Mouse (Mus musculus) bone marrow, adult 2 months (tissue): ENCODE data around the gene Slx1b.

Experiments
- CTCF ChIP-seq: fragments of 200-500 bp; IDR thresholded peaks from 2 replicates; pipeline ENCODE4 v1.5.1; 2011; ENCODE audit warnings: low read length, control low read depth; ENCODE audit not compliant: control insufficient read depth, insufficient read depth
- POLR2A ChIP-seq: fragments of 200-500 bp; IDR thresholded peaks from 2 replicates; pipeline ENCODE4 v1.6.1; 2011; ENCODE audit warnings: low read depth, mild to moderate bottlenecking, control low read depth, low read length, borderline replicate concordance; ENCODE audit not compliant: control insufficient read depth

DNA sequence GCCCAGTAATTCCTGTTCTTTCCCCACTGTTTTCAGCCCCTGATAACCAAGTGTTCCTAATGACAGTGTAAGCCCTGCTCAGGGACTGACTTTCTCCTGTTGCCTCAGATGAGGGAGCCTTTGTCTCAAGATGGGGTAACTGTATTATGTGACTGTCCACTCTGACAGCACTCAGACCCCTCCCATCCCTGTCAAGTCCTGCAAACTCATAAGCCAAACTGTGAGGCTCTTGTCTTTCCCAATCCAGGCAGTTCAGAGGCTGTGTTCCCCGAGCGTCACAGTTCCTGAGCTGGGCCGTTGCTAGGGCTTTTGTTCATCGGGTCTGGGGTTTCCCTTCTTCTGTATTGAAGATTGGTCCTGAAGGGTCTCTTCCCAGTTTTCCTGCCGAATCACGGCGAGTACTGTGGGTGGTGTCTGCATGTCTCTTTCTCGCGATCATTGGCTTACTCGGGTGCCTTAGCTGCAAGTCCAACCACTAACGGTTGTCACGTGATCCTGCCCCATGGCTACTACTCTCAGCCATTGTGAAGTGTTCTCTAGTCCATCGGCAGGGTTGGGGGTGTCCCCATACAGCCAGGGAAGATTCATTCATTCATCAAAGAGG is 44.6 kb upstream of the Slx1b start:
- TF ChIP-seq CTCF (no peak), POLR2A (no peak)
